Mouse (Mus musculus) myocyte (in vitro differentiated cells): Measurements from ENCODE around the gene Acvrl1. TPM values are rescaled to one million over a fixed set of nuclear protein-coding genes. Genes with fewer than 3 reads are reported as not detected.

ENCODE experiments used
- H3K27me3 ChIP-seq: one replicate; pipeline ENCODE4 v1.6.1; 2011; ENCODE audit not compliant: control insufficient read depth, insufficient read depth, insufficient read length
- H3K36me3 ChIP-seq: one replicate; pipeline ENCODE4 v1.6.1; 2011; ENCODE audit not compliant: control insufficient read depth, insufficient read depth
- H3K4me2 ChIP-seq: one replicate; pipeline ENCODE4 v1.6.1; 2011; ENCODE audit warnings: low read depth, control low read depth
- H3K4me3 ChIP-seq: one replicate; pipeline ENCODE4 v1.5.1; 2011; ENCODE audit warnings: mild to moderate bottlenecking, control low read depth, moderate library complexity
- H3K79me2 ChIP-seq: one replicate; pipeline ENCODE4 v1.6.1; 2011; ENCODE audit not compliant: control insufficient read depth, insufficient read depth
- H3ac ChIP-seq: one replicate; pipeline ENCODE4 v1.6.1; 2011; ENCODE audit not compliant: control insufficient read depth, insufficient read length
- CEBPB ChIP-seq: IDR thresholded peaks from 2 replicates; pipeline ENCODE4 v1.6.1; 2011; ENCODE audit warnings: mild to moderate bottlenecking, moderate library complexity; ENCODE audit not compliant: poor library complexity, insufficient read depth, severe bottlenecking
- E2F4 ChIP-seq: IDR thresholded peaks from one replicate; pipeline ENCODE4 v1.6.1; 2011; ENCODE audit warnings: mild to moderate bottlenecking, control low read depth, moderate library complexity; ENCODE audit not compliant: insufficient read depth
- MAX ChIP-seq: IDR thresholded peaks from one replicate; pipeline ENCODE4 v1.6.1; 2011; ENCODE audit warnings: low read depth, mild to moderate bottlenecking, control low read depth
- MYOD1 ChIP-seq, 3 experiments: IDR thresholded peaks; one replicate each; pipeline ENCODE4 v1.6.1; 2011; ENCODE audit warnings: control low read depth in 2 of 3, low read depth in 2 of 3, mild to moderate bottlenecking in 2 of 3, moderate library complexity in 1 of 3; ENCODE audit not compliant: insufficient read length in 2 of 3, control insufficient read depth in 1 of 3
- MYOG ChIP-seq, 3 experiments: IDR thresholded peaks; one replicate each; pipeline ENCODE4 v1.6.1; 2011; ENCODE audit warnings: control low read depth in 2 of 3, low read depth in 2 of 3, mild to moderate bottlenecking in 2 of 3; ENCODE audit not compliant: insufficient read length in 2 of 3, control insufficient read depth in 1 of 3, insufficient read depth in 1 of 3
- POLR2A ChIP-seq: IDR thresholded peaks from one replicate; pipeline ENCODE4 v1.6.1; 2011; ENCODE audit warnings: low read depth, mild to moderate bottlenecking, control low read depth, moderate library complexity; ENCODE audit not compliant: insufficient read length
- POLR2AphosphoS2 ChIP-seq: IDR thresholded peaks from one replicate; pipeline ENCODE4 v1.6.1; 2011; ENCODE audit warnings: low read depth, control low read depth; ENCODE audit not compliant: insufficient read length
- REST ChIP-seq: IDR thresholded peaks from one replicate; pipeline ENCODE4 v1.6.1; 2011; ENCODE audit warnings: mild to moderate bottlenecking, control low read depth, moderate library complexity; ENCODE audit not compliant: insufficient read depth, insufficient read length
- SRF ChIP-seq: IDR thresholded peaks from one replicate; pipeline ENCODE4 v1.6.1; 2011; ENCODE audit warnings: low read depth; ENCODE audit not compliant: control insufficient read depth, insufficient read length
- TCF12 ChIP-seq: IDR thresholded peaks from one replicate; pipeline ENCODE4 v1.6.1; 2011; ENCODE audit warnings: mild to moderate bottlenecking, control low read depth; ENCODE audit not compliant: poor library complexity, insufficient read depth, severe bottlenecking
- TCF3 ChIP-seq: IDR thresholded peaks from one replicate; pipeline ENCODE4 v1.6.1; 2011; ENCODE audit warnings: low read depth, control low read depth; ENCODE audit not compliant: insufficient read length
- USF1 ChIP-seq: IDR thresholded peaks from one replicate; pipeline ENCODE4 v1.6.1; 2011; ENCODE audit warnings: low read depth, mild to moderate bottlenecking, control low read depth, moderate library complexity
- polyA plus RNA-seq: library from polyadenylated mRNA; unstranded; fragments of >200 nt; fragmentation: generic; extraction: Trizol; gene quantifications from one replicate; pipeline ENCODE4 v1.2.1, GENCODE M21; 2012; ENCODE audit warnings: missing spikeins

Acvrl1 gene
- polyA plus RNA-seq, 1 experiment = 0.10 TPM

DNA sequence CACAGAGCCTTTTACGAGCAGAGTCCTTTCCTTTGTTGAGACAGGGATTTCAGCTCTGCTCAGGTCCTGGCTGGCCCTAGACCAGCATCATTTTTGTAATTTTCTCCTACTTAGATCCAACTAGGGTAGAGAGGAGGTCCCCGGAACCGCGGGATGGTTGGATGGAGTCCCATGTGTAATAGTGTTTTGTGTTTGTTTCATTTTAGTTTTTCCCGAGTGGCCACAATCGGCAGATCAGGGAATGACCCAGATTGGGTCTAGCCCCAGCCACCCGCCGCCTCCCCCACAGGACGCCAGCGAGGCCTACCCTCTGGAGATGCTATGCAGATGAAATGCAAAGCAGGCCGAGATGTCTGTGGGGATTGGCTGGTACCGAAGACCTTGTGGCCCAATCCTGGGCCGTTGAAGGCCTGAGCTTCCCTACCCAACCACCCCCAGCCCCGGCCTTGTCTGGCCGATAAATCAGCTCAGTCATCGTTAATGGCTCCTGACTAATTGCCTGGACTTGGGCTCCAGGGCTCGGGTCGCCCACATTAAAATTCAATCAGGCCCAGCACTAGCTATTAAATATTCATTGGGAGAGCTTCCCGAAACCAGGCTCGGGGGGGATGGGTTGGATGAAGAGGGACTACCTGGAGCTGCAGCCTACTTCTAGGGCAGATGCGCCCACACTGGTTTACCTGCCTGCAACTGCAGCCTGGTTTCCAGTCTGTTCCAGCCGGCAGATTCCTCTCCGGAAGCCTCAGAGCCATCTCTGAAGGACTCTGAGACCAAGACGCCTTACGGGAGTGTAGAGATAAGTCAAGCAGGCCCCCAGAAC lies 35.3 kb upstream of the Acvrl1 start:
- TF ChIP-seq USF1 (no peak), REST (no peak), TCF12 (no peak), MYOG (IDR thresholded peaks at IDR 0.05; ENCODE audit: control insufficient read depth in 1 of 3, insufficient read depth in 1 of 3, insufficient read length in 2 of 3, low read depth in 2 of 3) (no peak), MYOD1 (IDR thresholded peaks at IDR 0.05; ENCODE audit: control insufficient read depth in 1 of 3, insufficient read length in 2 of 3, low read depth in 2 of 3) (no peak), MAX (no peak), TCF3 (no peak), POLR2AphosphoS2 (no peak), CEBPB (no peak), E2F4 (no peak), POLR2A (no peak), SRF (no peak)
- no peak overlapping the region for H3K4me2 ChIP-seq
- no peaks in the 10 kb centered on the region for H3K79me2 ChIP-seq
- H3K36me3 ChIP-seq = no peaks in the 10 kb centered on the region
- H3ac ChIP-seq = no peak overlapping the region
- no peak overlapping the region for H3K4me3 ChIP-seq
- peaks cover 56% of the 10 kb centered on the region for H3K27me3 ChIP-seq

DNA sequence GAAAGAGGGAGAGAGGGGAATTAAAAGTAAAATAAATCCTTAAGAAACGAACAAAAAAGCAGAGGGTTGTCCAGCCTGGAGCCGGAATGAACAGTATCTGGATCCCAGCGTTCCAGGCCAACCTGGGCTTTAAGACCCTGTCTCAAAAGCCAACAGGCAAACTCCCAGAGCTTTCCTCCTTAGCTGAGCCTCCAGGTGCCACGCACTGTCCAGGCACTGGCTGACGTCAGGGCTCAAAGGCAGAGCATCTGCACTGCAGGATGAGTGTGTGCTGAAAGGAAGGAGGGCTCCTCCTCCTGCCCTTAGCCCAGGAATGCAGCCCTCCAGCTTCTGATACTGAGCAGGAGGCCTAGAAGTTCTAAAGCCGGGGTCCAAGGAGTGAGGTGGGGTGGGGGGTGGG lies 34.3 kb upstream of the Acvrl1 start:
- Histone ChIP-seq H3K36me3 (no peaks in the 10 kb centered on the region), H3K4me3 (no peak overlapping the region), H3ac (no peak overlapping the region), H3K79me2 (no peaks in the 10 kb centered on the region), H3K27me3 (peaks cover 64% of the 10 kb centered on the region), H3K4me2 (no peak overlapping the region)
- TF ChIP-seq MYOG (IDR thresholded peaks at IDR 0.05; ENCODE audit: control insufficient read depth in 1 of 3, insufficient read depth in 1 of 3, insufficient read length in 2 of 3, low read depth in 2 of 3) = no peak
- TF ChIP-seq USF1 = no peak
- no peak for TF ChIP-seq MAX
- TF ChIP-seq TCF12 = no peak
- TF ChIP-seq TCF3 = no peak
- no peak for TF ChIP-seq SRF
- TF ChIP-seq MYOD1 (IDR thresholded peaks at IDR 0.05; ENCODE audit: control insufficient read depth in 1 of 3, insufficient read length in 2 of 3, low read depth in 2 of 3) = no peak
- TF ChIP-seq REST = no peak
- no peak for TF ChIP-seq E2F4
- TF ChIP-seq CEBPB = no peak
- no peak for TF ChIP-seq POLR2A
- TF ChIP-seq POLR2AphosphoS2 = no peak

DNA sequence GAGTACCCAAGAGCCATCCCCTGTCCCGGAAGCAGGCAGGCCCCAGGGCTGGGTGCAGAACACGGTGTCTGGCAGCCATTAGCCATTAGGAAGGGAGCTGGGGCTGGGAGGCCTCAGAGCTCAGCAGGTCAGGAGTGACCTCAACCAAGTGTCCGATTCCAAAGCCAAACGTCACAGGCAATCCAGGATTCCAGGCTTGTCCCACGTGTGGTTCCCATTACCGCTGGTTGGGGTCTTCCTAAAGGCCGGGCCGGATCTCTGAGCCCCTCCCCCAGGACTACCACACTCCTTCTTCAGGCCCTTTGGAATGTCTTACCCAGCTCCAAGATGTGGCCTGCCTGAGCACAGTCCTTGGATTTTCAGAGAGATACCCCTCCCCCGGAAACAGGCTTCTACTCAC lies 33.3 kb upstream of the Acvrl1 start:
- peaks cover 64% of the 10 kb centered on the region for H3K27me3 ChIP-seq
- no peaks in the 10 kb centered on the region for H3K36me3 ChIP-seq
- H3K79me2 ChIP-seq = no peaks in the 10 kb centered on the region
- H3K4me3 ChIP-seq = no peak overlapping the region
- TF ChIP-seq CEBPB (no peak), MYOG (IDR thresholded peaks at IDR 0.05; ENCODE audit: control insufficient read depth in 1 of 3, insufficient read depth in 1 of 3, insufficient read length in 2 of 3, low read depth in 2 of 3) (no peak), REST (no peak), MAX (no peak), TCF12 (no peak), POLR2A (no peak)
- no peak overlapping the region for H3K4me2 ChIP-seq
- H3ac ChIP-seq = no peak overlapping the region

DNA sequence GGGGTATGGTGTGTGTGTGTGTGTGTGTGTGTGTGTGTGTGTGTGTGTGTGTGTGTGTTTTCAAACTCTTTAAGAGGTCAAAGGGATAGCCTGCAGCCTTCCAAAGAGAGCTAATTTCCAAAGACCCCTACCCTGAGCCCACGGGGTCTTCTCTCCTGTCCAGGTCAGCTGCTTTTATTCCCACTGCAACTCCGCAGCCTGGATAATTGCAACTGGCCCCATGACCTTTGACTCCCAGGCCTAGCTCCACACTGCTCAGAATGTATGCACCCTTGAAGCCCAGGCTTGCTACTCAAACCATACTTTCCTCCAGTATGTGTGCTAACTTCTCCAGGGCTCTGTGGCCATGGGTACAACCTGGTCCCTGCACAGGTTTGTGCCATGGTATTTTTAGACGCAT lies 32.9 kb upstream of the Acvrl1 start:
- Histone ChIP-seq H3K4me3 (no peak overlapping the region), H3ac (no peak overlapping the region), H3K27me3 (peaks cover 63% of the 10 kb centered on the region), H3K4me2 (no peak overlapping the region), H3K79me2 (no peaks in the 10 kb centered on the region), H3K36me3 (no peaks in the 10 kb centered on the region)
- TF ChIP-seq SRF (no peak), MYOD1 (IDR thresholded peaks at IDR 0.05; ENCODE audit: control insufficient read depth in 1 of 3, insufficient read length in 2 of 3, low read depth in 2 of 3) (no peak), E2F4 (no peak), POLR2AphosphoS2 (no peak), POLR2A (no peak), MYOG (IDR thresholded peaks at IDR 0.05; ENCODE audit: control insufficient read depth in 1 of 3, insufficient read depth in 1 of 3, insufficient read length in 2 of 3, low read depth in 2 of 3) (no peak), TCF3 (no peak), USF1 (no peak), TCF12 (no peak), CEBPB (no peak), MAX (no peak), REST (no peak)
